ENCODE assay signal across 8 mouse cellular contexts in the genomic region with DNA sequence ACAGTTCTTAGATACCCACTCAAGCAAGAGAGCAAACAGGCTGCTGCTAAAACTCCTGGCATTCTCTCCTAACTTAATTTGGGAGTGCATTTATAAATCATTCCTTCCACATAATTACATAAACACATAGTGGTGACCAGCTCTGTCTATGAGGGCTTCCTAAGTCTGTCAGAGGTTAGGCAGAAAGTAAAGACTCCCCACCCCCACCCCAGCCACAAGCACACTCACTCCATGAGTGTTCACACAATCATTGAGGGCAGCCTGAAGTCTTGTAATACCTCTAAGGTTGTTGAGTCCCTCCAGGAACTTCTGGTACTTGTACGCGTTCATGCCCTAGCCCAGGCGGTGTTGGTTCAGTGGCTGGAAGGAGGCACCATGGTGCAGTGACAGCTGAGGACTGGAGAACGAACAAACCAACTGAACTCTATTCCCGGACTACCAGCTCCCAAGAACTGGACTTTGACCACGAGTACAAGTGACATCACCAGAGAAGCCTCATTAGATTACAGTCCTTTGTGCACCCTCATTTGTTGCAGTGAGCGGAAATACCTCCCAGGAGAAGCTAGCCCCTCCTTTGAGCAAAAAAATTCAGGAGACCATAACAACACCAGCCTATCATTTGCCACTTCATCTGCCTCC.
DNase-seq lines count a peak whose midpoint lies in the region; ATAC-seq and TF ChIP-seq lines count a peak whose summit lies in the region.

No protein-coding gene starts in this region.

- H3K27me3 ChIP-seq in limb, embryonic 13.5 days, result no peaks in the 10 kb centered on the region
- no peaks in the 10 kb centered on the region for H3K27me3 ChIP-seq in limb, embryonic 10.5 days (ENCODE audit: low read depth, poor library complexity, severe bottlenecking)
- H3K27me3 ChIP-seq in kidney, embryonic 16.5 days (ENCODE audit: insufficient read depth, low read length), result no peaks in the 10 kb centered on the region
- no peaks in the 10 kb centered on the region for H3K27me3 ChIP-seq in lung, embryonic 14.5 days (ENCODE audit: insufficient read depth, low read length)
- no peaks in the 10 kb centered on the region for H3K27me3 ChIP-seq in forebrain, embryonic 14.5 days (replicated peaks; ENCODE audit: control insufficient read depth, insufficient read depth, low read length)

- intact Hi-C loops in gastrocnemius, postnatal 36 days (cut with DNase I), result no loop called here
- intact Hi-C loops in left cerebral cortex, postnatal 4 days (cut with DNase I), result no loop called here

- H3K4me1 ChIP-seq in limb, embryonic 13.5 days, result peaks cover 8% of the 10 kb centered on the region; the same call in 1 of the 2 replicates
- peaks cover 12% of the 10 kb centered on the region; the same call in 1 of the 2 replicates for H3K4me1 ChIP-seq in limb, embryonic 10.5 days
- H3K4me1 ChIP-seq in kidney, embryonic 16.5 days (ENCODE audit: insufficient read depth, low read length), result peaks cover 40% of the 10 kb centered on the region
- peaks cover 22% of the 10 kb centered on the region for H3K4me1 ChIP-seq in lung, embryonic 14.5 days (ENCODE audit: insufficient read depth)
- no peaks in the 10 kb centered on the region for H3K4me1 ChIP-seq in forebrain, embryonic 14.5 days (ENCODE audit: control insufficient read depth, insufficient read depth, low read length)

- no peaks in the 10 kb centered on the region for H3K9me3 ChIP-seq in limb, embryonic 13.5 days
- H3K9me3 ChIP-seq in limb, embryonic 10.5 days (replicated peaks), result no peaks in the 10 kb centered on the region
- H3K9me3 ChIP-seq in kidney, embryonic 16.5 days (ENCODE audit: low read length), result no peaks in the 10 kb centered on the region
- H3K9me3 ChIP-seq in lung, embryonic 14.5 days (ENCODE audit: low read depth, low read length), result no peaks in the 10 kb centered on the region
- no peaks in the 10 kb centered on the region for H3K9me3 ChIP-seq in forebrain, embryonic 14.5 days (replicated peaks; ENCODE audit: control insufficient read depth, low read length)

- no peak overlapping the region for H3K27ac ChIP-seq in limb, embryonic 13.5 days
- H3K27ac ChIP-seq in limb, embryonic 10.5 days, result no peak overlapping the region
- no peak overlapping the region for H3K27ac ChIP-seq in kidney, embryonic 16.5 days (ENCODE audit: low read length)
- H3K27ac ChIP-seq in lung, embryonic 14.5 days (ENCODE audit: low read depth), result peak overlapping the region; percentile 78
- H3K27ac ChIP-seq in forebrain, embryonic 14.5 days (ENCODE audit: low read depth, low read length), result no peak overlapping the region

- no peak overlapping the region for H3K9ac ChIP-seq in limb, embryonic 13.5 days
- H3K9ac ChIP-seq in kidney, embryonic 16.5 days (replicated peaks; ENCODE audit: low read length), result no peak overlapping the region
- H3K9ac ChIP-seq in lung, embryonic 14.5 days, result peak overlapping the region; percentile 49
- H3K9ac ChIP-seq in forebrain, embryonic 14.5 days (ENCODE audit: low read length), result no peak overlapping the region

- no peaks in the 10 kb centered on the region; the same call in 1 of the 2 replicates for H3K36me3 ChIP-seq in limb, embryonic 13.5 days
- H3K36me3 ChIP-seq in limb, embryonic 10.5 days, result no peaks in the 10 kb centered on the region
- no peaks in the 10 kb centered on the region for H3K36me3 ChIP-seq in kidney, embryonic 16.5 days (ENCODE audit: insufficient read depth, low read length)
- no peaks in the 10 kb centered on the region; the same call in 1 of the 2 replicates for H3K36me3 ChIP-seq in lung, embryonic 14.5 days (ENCODE audit: insufficient read depth)
- no peaks in the 10 kb centered on the region for H3K36me3 ChIP-seq in forebrain, embryonic 14.5 days (ENCODE audit: control insufficient read depth, insufficient read depth, low read length)

- DNase-seq in limb, embryonic 10.5 days (ENCODE audit: low spot score), result no peak
- peak; percentile 71 for DNase-seq in lung, embryonic 14.5 days
- DNase-seq in gastrocnemius, postnatal 36 days, result no peak
- no peak for DNase-seq in forebrain, embryonic 14.5 days (ENCODE audit: low spot score)
- DNase-seq in cerebellum, postnatal 14 days, result no peak
- DNase-seq in left cerebral cortex, postnatal 4 days, result no peak

- ATAC-seq in limb, embryonic 13.5 days (ENCODE audit: low FRiP score, low read depth), result 0 out of 2 replicates have a peak, but pooled peaks have one; percentile 36
- peak; percentile 49; the same call in 1 of the 2 replicates for ATAC-seq in kidney, embryonic 16.5 days (ENCODE audit: low FRiP score, low TSS enrichment)
- ATAC-seq in lung, embryonic 14.5 days (ENCODE audit: insufficient read depth), result peak; percentile 65
- no peak for ATAC-seq in forebrain, embryonic 14.5 days

- TF ChIP-seq CTCF in lung, embryonic 14.5 days (IDR thresholded peaks at IDR 0.05; ENCODE audit: low read depth), result no peak

- no peak overlapping the region for H3K4me2 ChIP-seq in limb, embryonic 13.5 days (replicated peaks)
- no peak overlapping the region; the same call in 1 of the 2 replicates for H3K4me2 ChIP-seq in kidney, embryonic 16.5 days (replicated peaks; ENCODE audit: low read depth, low read length)
- H3K4me2 ChIP-seq in lung, embryonic 14.5 days, result peak overlapping the region; percentile 57
- no peak overlapping the region for H3K4me2 ChIP-seq in forebrain, embryonic 14.5 days (ENCODE audit: low read length)

- WGBS in limb, embryonic 13.5 days, result 78% methylated on average over 7 of the region's 7 CpGs
- WGBS in limb, embryonic 10.5 days, result 83% methylated on average over 7 of the region's 7 CpGs
- WGBS in kidney, embryonic 16.5 days, result 65% methylated on average over 7 of the region's 7 CpGs
- 41% methylated on average over 7 of the region's 7 CpGs for WGBS in lung, embryonic 14.5 days
- WGBS in forebrain, embryonic 14.5 days, result 50% methylated on average over 7 of the region's 7 CpGs

- H3K4me3 ChIP-seq in limb, embryonic 13.5 days, result no peak overlapping the region
- H3K4me3 ChIP-seq in limb, embryonic 10.5 days, result no peak overlapping the region
- H3K4me3 ChIP-seq in kidney, embryonic 16.5 days (ENCODE audit: low read length), result no peak overlapping the region
- H3K4me3 ChIP-seq in lung, embryonic 14.5 days (ENCODE audit: low read depth, low read length), result peak overlapping the region; percentile 34
- no peak overlapping the region for H3K4me3 ChIP-seq in forebrain, embryonic 14.5 days (ENCODE audit: low read depth, low read length)
